Mouse (Mus musculus) bone marrow macrophage, adult 2 months (primary cell): ENCODE measurements around the gene Ifih1.

Experiments used
- CTCF ChIP-seq: IDR thresholded peaks from 2 replicates; pipeline ENCODE4 v1.5.1; 2012; ENCODE audit warnings: low read depth, mild to moderate bottlenecking, low read length, moderate library complexity
- POLR2A ChIP-seq: IDR thresholded peaks from 2 replicates; pipeline ENCODE4 v1.6.1; 2012; ENCODE audit warnings: mild to moderate bottlenecking, low read depth, low read length, borderline replicate concordance

DNA sequence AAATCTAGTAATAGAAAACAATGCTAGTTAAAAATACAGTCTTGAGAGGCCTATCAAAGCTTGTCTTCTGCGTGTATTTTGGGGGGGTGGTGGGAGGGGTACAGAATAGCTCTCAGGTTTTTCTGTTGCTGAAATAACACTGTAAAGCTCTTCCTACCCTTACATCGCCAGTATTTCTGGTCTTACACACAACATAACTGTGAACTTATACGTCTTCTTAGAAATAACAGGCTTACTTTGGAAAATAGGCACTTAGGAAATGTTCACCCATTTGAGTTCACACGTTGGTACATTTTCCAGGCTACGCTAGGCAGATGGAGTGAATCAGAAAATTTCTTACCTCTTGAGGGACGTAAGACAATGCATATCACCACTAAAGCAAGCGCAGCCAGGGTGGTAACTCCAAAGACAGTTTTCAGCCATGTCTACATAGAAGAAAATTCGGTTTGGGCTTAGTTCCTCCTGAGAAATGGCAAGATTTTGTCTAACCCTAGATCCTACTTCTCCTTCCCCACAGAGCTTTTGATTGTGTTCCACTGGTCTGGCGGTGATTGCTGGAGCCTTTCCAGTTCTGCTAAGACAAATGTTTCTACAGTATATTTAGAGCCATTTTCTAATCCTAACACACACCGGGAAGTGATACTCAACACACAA lies 72.8 kb downstream of the Ifih1 start:
- TF ChIP-seq POLR2A (no peak), CTCF (no peak)
